Mouse (Mus musculus): ENCODE results near the gene Zfp948. TPM values are rescaled to one million over a fixed set of nuclear protein-coding genes. Genes with fewer than 3 reads are reported as not detected.
"Not testable (repeated sequence)": the region's sequence is repeated elsewhere in the genome, so short reads cannot be mapped to it uniquely, and the experiment has no call there.

The Zfp948 gene
- polyA plus RNA-seq, 1 experiment from 2014 or later, result 23.1 TPM

GRCm38 (mm10) chr17:21585521-21585920 lies 18.7 kb downstream of the Zfp948 start:
- H3K27me3 ChIP-seq (replicated peaks; ENCODE audit: control insufficient read depth, insufficient read depth, low read length), result no peaks in the 10 kb centered on the region
- no peak for DNase-seq (ENCODE audit: low spot score)
- H3K4me3 ChIP-seq (ENCODE audit: low read depth, low read length), result no peak overlapping the region
- H3K4me1 ChIP-seq (ENCODE audit: control insufficient read depth, insufficient read depth, low read length), result no peaks in the 10 kb centered on the region
- no peak overlapping the region for H3K27ac ChIP-seq (replicated peaks; ENCODE audit: low read depth, low read length)
- no peak for ATAC-seq (ENCODE audit: low read depth)
- H3K4me2 ChIP-seq (ENCODE audit: low read depth, low read length), result no peak overlapping the region
- peaks cover 54% of the 10 kb centered on the region for H3K36me3 ChIP-seq (ENCODE audit: control insufficient read depth, insufficient read depth, low read length)
- H3K9ac ChIP-seq (ENCODE audit: low read depth, low read length), result no peak overlapping the region
- WGBS, result 96% methylated on average over 2 of the region's 2 CpGs
- peaks cover 21% of the 10 kb centered on the region for H3K9me3 ChIP-seq (ENCODE audit: control insufficient read depth, low read length)

GRCm38 (mm10) chr17:21616356-21616755 lies 49.5 kb downstream of the Zfp948 start:
- Histone ChIP-seq H3K4me3 (ENCODE audit: low read depth, low read length) (no peak overlapping the region), H3K27ac (replicated peaks; ENCODE audit: low read depth, low read length) (no peak overlapping the region)

GRCm38 (mm10) chr17:21617352-21617751 lies 50.5 kb downstream of the Zfp948 start:
- ATAC-seq (ENCODE audit: low read depth) (no peak), DNase-seq (ENCODE audit: low spot score) (no peak)
- no peaks in the 10 kb centered on the region for H3K9me3 ChIP-seq (ENCODE audit: control insufficient read depth, low read length)
- WGBS, result 10% methylated on average over 9 of the region's 9 CpGs
- H3K27me3 ChIP-seq (replicated peaks; ENCODE audit: control insufficient read depth, insufficient read depth, low read length), result no peaks in the 10 kb centered on the region
- no peak overlapping the region for H3K4me2 ChIP-seq (ENCODE audit: low read depth, low read length)
- no peaks in the 10 kb centered on the region for H3K4me1 ChIP-seq (ENCODE audit: control insufficient read depth, insufficient read depth, low read length)
- no peak overlapping the region for H3K4me3 ChIP-seq (ENCODE audit: low read depth, low read length)
- no peak overlapping the region for H3K27ac ChIP-seq (replicated peaks; ENCODE audit: low read depth, low read length)
- no peak overlapping the region for H3K9ac ChIP-seq (ENCODE audit: low read depth, low read length)
- H3K36me3 ChIP-seq (ENCODE audit: control insufficient read depth, insufficient read depth, low read length), result no peaks in the 10 kb centered on the region

More at GRCm38 (mm10) chr17:21616356-21616755, 49.5 kb downstream of the Zfp948 start:
- H3K4me2 ChIP-seq (ENCODE audit: low read depth, low read length), result no peak overlapping the region
- DNase-seq (ENCODE audit: low spot score), result no peak
- 67% methylated on average over 3 of the region's 3 CpGs for WGBS
- no peaks in the 10 kb centered on the region for H3K27me3 ChIP-seq (replicated peaks; ENCODE audit: control insufficient read depth, insufficient read depth, low read length)
- no peak for ATAC-seq (ENCODE audit: low read depth)
- no peaks in the 10 kb centered on the region for H3K4me1 ChIP-seq (ENCODE audit: control insufficient read depth, insufficient read depth, low read length)
- H3K36me3 ChIP-seq (ENCODE audit: control insufficient read depth, insufficient read depth, low read length), result no peaks in the 10 kb centered on the region
- no peaks in the 10 kb centered on the region for H3K9me3 ChIP-seq (ENCODE audit: control insufficient read depth, low read length)
- no peak overlapping the region for H3K9ac ChIP-seq (ENCODE audit: low read depth, low read length)

DNA sequence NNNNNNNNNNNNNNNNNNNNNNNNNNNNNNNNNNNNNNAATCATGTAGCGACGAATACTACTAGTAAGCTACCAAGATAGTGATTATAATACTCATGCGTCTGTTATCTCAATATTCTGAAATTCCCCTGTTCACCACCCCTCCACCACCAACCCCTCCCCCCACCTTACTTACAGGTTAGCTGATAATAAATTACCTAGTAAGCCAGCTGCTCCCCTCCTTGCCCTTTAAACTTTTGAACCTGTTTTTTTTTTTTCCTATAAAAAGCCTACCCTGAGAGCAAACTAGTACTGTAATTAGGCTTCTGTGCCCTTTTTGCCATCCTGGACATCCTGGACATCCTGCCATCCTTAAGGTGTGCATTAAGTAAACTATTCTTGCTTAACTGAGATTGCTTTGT lies 56.8 kb downstream of the Zfp948 start:
- Histone ChIP-seq H3K27ac (replicated peaks; ENCODE audit: low read depth, low read length) (no peak overlapping the region), H3K27me3 (replicated peaks; ENCODE audit: control insufficient read depth, insufficient read depth, low read length) (no peaks in the 10 kb centered on the region), H3K9ac (ENCODE audit: low read depth, low read length) (no peak overlapping the region), H3K4me2 (ENCODE audit: low read depth, low read length) (no peak overlapping the region), H3K36me3 (ENCODE audit: control insufficient read depth, insufficient read depth, low read length) (no peaks in the 10 kb centered on the region), H3K9me3 (ENCODE audit: control insufficient read depth, low read length) (no peaks in the 10 kb centered on the region), H3K4me3 (ENCODE audit: low read depth, low read length) (no peak overlapping the region), H3K4me1 (ENCODE audit: control insufficient read depth, insufficient read depth, low read length) (no peaks in the 10 kb centered on the region)
- no CpG with 5 or more reads among the region's 3 CpGs for WGBS
- DNase-seq (ENCODE audit: low spot score) (no peak), ATAC-seq (ENCODE audit: low read depth) (no peak)

GRCm38 (mm10) chr17:21635758-21636157 lies 69.0 kb downstream of the Zfp948 start:
- H3K4me1 ChIP-seq (ENCODE audit: control insufficient read depth, insufficient read depth, low read length); H3K27ac ChIP-seq (replicated peaks; ENCODE audit: low read depth, low read length); H3K36me3 ChIP-seq (ENCODE audit: control insufficient read depth, insufficient read depth, low read length); ATAC-seq (ENCODE audit: low read depth); H3K27me3 ChIP-seq (replicated peaks; ENCODE audit: control insufficient read depth, insufficient read depth, low read length); H3K4me2 ChIP-seq (ENCODE audit: low read depth, low read length); DNase-seq (ENCODE audit: low spot score); H3K9ac ChIP-seq (ENCODE audit: low read depth, low read length); H3K4me3 ChIP-seq (ENCODE audit: low read depth, low read length): not testable (repeated sequence)
- 59% methylated on average over 4 of the region's 4 CpGs for WGBS
- peaks cover 13% of the 10 kb centered on the region for H3K9me3 ChIP-seq (ENCODE audit: control insufficient read depth, low read length)

Other genes starting within 250 kb of the Zfp948 start
- 3.8 and 4.3 TPM in 2 replicates for gene Zfp677, start 183.3 kb upstream of the Zfp948 start, polyA plus RNA-seq (2014; fragmentation: Nextera tagmentation; extraction: Ambion mirVana)
- gene Zfp54, start 143.8 kb upstream of the Zfp948 start, polyA plus RNA-seq (2014; fragmentation: Nextera tagmentation; extraction: Ambion mirVana), result 5.3 and 6.0 TPM in 2 replicates
- gene Zfp51, start 116.6 kb upstream of the Zfp948 start, polyA plus RNA-seq (2014; fragmentation: Nextera tagmentation; extraction: Ambion mirVana), result 12.7 and 17.0 TPM in 2 replicates
- 7.3 and 10.4 TPM in 2 replicates for gene Zfp53, start 78.0 kb upstream of the Zfp948 start, polyA plus RNA-seq (2014; fragmentation: Nextera tagmentation; extraction: Ambion mirVana)
- gene Zfp52, start 31.5 kb upstream of the Zfp948 start, polyA plus RNA-seq (2014; fragmentation: Nextera tagmentation; extraction: Ambion mirVana), result 3.1 and 4.0 TPM in 2 replicates
- 4.8 and 5.0 TPM in 2 replicates for gene Zfp983, start 83.6 kb downstream of the Zfp948 start, polyA plus RNA-seq (2014; fragmentation: Nextera tagmentation; extraction: Ambion mirVana)
- 6.6 and 8.8 TPM in 2 replicates for gene Gm10226, start 124.9 kb downstream of the Zfp948 start, polyA plus RNA-seq (2014; fragmentation: Nextera tagmentation; extraction: Ambion mirVana)
- 13.4 and 13.7 TPM in 2 replicates for gene Zfp760, start 140.7 kb downstream of the Zfp948 start, polyA plus RNA-seq (2014; fragmentation: Nextera tagmentation; extraction: Ambion mirVana)
- 6.1 and 6.9 TPM in 2 replicates for gene Zfp229, start 163.8 kb downstream of the Zfp948 start, polyA plus RNA-seq (2014; fragmentation: Nextera tagmentation; extraction: Ambion mirVana)